Mouse (Mus musculus): ENCODE measurements around the gene Abcc10.

The Abcc10 gene

DNA sequence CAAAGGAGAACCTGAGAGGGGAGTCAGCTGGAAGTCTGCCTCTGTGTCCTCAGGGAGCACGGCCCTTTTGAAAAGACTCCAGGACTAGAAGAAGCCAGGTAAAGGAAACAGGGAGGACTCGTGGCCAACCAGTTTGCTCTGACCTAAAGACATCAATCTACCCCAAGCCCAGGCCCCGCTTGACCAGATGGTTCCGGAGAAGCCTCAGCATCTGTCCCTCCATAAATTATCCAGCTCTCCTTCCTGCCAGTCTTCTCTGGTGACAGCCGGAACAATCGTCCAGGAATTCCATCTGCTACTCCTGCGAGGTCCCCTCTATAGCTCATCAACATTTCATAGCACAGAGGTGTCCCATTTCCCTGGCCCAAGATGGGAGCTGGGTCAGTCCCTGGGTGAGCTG is 43.5 kb downstream of the Abcc10 start:
- DNase-seq, result no peak

DNA sequence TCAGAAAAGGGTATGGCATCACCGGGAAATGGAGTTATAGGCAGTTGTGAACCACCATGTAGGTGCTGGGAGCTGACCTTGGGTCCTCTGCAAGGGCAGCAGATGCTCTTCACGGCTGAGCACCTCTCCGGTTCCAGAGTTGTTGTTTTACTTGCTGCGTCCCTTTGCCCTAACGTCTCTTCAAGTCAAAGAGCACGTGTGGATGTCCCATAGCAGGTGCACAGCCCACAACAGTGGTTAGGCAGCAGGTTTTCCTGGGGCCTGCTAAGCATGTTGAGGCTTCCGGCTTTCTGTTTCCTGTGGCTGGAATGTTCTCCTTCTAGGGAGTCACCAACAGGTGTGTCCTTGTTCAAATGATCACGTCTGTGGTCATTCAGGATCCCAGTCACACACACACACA is 44.2 kb downstream of the Abcc10 start:
- no peak for DNase-seq

DNA sequence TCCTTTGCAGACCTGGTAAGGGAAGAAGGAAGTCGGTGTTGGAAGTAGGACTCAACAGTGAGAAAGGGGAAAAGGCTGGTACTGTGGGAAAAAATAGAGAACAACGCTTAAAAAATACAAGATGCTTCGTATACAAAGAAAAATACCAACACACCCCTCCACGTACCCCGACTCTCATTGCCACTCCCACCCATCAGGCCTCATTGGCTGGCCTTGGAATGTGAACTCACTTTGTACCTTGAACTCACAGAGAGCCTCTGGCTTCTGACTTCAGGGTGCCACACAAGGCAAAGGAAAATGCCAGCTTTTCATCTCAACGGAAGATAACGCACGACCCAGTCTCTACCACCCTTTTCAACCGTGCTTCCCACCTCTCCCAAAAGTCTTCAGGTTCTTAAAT is 45.0 kb downstream of the Abcc10 start:
- no peak for DNase-seq

DNA sequence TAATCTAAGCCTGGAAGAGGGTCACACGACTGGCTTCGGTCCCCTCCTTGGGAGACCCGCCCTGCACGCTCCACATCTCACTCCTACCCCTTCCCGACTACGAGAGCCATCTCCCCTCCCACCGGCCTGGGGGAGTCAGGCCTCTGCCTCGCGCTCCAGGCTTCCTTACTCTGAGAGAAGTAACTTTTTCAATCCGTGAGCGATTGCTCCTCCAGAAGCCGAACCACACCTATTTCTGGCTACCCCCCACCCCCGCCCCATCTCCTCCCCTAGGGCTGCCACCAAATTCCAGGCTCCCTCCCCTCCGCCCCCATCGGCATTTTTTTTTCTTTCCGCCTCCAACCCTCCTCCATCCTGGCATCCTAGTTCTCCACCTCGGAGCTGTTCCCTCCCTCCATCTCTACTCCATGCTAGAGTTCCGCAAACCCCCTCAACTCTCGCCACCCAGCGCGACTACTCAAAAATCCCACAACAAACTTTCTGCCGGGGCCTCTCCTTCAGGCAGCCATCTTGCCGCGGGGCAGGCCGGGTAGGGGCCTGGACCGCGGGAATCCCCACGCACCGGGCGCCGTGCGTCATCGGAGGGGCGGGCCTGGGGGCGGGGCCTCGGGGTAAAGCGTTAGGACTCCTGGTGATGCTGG is 45.5 kb downstream of the Abcc10 start, which contains the start of gene Tjap1:
Tjap1 (minus strand) TSS at position 544 of the 641 bp plus-strand sequence.
- peak; percentile 86 to 89 for DNase-seq

DNA sequence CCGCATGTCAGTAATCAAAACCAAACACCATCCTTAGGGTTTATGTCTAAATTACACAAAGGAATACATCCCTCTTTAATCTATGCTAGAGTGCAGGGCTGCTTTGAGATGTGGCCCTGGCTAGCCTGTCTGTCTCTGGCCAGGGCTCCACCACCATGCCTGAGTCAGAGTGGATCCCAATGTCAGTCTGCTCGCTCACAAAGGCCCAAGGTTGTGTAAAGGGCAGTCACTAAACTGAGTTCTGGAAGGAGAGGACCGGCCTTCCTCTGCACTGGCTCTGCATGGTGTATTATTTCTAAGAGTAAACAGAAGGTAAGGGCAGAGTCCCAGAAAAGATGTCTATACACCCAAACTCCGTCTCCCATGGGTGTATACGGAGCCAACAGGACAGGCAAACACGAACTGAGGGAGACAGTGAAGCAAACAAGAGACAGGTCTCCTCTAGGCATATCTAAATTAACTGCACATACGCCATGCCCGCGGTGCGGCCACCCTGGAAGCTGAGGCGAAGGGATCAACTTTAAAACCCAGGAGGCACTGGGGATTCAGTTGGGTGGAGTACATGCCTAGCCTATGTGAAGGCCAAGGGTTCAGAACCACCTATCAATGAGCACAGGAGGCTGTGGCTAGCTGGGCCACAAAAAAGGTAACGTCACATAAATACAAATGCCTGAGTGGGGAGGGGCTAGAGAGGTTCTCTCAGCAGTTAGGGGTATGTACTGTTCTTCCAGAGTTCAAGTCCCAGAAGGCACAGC is 50.0 kb downstream of the Abcc10 start:
- DNase-seq, result no peak

DNA sequence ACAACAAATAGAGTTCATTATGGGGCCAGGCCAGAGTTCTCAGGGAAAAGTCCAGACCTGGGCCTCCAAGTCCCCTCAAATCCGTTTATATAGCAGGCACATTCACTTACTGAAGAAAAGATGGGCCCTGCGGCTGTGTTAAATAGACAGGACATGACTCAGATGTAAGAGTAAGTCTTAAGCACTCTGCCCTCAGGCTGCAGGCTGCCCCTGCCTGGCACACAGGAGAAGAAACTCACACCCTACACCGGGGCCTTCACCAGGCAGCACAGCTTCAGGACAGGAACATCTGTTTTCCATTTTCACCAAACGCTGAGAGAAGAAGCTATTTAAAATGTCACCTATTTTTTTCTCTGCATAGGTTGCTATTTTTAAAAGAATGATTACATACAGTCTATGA is 50.6 kb downstream of the Abcc10 start:
- no peak for DNase-seq

DNA sequence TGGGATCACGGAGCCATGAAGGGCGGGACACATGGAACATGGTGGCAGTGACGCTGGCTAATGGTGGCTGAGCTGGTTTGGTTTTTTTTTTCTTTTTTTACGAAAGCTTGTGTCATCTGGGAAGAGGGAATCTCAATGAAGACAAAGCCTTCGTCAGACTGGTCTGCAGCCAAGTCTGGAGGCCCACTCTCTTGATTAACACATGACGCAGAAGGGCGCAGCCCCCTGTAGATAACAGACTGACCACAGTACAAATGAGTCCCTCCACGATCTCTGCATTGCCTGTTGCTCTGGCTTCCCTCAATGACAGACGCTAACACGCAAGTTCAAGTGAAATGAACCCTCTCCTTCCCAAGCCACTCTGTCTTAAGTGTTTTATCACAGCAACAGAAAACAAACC is 52.6 kb downstream of the Abcc10 start:
- no peak for DNase-seq

DNA sequence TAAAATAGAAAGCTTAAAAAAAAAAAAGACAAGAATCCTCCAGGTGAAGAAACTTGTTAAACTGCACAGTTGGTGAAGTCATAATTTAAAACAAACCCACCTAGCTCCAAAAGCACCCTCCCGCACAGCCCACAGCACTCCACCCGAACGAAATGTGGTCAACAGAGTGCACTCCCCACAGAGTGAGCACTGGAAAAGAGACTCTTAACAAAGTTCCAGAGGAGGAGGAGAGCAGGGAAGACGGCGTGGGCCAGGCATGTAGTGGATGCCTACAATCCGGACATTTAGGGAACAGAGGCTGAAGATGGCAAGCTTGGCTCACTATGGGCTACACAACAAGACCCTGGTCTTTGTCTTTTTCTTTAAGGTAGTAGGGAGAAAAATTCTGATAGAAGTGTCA is 53.1 kb downstream of the Abcc10 start:
- DNase-seq, result no peak

DNA sequence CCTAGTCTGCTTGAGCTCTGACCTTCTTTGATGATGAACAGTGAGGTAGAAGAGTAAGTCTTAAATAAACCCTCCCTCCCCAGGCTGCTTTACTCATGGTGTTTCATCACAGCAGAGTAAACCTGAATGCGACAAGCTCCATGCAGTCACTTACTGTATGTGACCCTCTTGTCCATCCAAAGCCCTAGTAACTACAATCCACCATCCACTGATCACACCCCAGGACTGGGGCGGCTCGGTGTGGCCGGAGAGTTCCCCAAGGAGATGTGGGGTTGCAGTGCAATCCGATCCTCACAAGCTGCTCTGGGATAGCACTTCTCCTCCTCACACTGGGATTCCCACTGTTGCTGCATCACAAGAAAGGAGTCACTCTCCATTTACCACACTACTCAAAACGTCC is 53.7 kb downstream of the Abcc10 start:
- DNase-seq, result no peak

DNA sequence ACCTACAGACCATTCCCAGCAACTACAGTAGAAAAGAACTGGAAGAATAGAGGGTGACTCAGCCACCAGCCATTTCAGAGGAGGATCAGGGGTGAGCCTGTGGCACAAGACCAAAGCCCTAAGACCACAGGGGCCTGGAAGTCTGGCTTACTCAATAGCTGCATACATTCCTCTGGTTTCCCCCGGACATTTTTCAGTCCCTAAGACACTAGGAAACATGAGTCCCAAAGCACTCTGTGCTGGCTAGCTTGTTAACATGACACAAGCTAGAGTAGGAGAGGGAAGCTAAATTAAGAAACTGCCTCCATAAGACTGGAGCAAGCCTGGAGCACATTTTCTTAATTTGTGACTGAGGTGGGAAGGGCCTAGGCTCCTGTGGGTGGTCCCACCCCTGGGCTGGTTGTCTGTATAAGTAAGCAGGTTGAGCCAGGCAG is 54.3 kb downstream of the Abcc10 start:
- no peak for DNase-seq

DNA sequence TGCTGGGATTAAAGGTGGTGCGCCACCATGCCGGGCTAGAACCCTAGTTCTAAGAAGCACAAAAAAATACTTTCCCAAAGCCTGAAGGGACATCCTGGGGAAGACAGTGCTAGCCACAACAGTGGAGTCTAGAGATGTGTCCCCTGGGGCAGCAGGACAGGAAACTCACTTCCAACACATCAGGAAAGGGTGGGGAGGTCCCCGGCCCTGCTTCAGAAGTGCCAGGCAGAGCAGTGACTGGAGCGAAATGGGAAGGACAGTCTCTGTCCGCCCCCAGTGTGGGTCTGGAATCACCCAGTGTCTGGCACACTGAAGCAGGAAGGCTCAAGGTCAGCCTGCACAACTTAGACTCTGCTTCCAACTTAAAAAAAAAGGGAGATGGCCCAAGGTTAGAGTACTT is 55.5 kb downstream of the Abcc10 start:
- no peak for DNase-seq

DNA sequence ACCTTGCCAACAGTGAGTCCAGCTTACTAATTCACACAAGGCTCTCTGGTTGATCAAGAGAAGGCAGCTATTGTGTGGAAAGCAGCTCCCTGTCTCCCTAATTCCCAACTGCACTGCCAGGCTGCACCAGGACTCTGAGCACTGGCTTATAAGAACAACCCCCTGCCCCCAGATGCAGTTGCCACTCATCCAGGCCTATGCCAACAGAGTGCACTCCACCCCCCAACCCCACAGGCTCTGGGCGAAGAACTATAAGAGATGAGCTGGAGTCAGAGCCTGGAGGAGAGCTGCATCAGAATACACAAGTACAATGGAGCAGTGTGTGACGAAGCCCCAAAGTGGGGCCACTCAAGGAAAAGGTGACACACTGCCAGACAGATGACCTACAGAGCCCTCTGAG is 56.1 kb downstream of the Abcc10 start:
- DNase-seq, result no peak

DNA sequence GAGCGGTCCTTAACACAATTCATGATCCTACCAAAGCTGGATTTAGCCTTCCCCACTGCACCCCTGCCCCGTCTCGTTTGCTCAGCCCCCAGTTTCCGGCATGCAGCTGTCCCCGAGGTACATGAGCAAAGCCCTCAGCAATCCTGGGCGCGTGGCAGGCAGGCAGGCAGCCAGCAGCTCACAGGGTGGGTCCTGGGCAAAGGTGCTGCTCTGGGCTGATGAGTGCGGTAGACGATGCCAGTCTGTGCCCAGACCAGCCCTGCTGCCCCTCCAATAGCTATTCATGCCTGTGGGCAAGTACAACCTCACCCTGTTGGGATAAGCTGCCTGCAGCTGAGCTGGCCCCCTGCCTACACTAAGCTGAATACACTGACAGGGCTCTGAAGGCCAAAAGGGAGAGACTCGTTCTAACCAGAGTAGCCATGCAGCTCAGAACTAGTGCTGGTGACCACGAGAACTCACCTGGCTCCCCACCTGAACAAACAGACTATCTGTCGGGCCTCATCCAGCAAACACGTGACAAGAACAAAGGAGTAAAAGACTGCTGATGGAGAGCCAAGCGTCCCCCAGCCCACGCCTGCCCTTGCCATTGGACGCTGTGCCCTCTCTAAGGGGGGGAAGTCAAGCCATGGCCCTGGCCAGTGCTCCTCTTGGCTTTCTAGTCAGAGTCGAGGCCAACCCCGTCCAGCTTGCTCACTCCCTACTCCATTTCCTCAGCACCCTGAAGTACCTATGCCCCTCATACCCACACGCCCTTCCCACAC is 58.2 kb downstream of the Abcc10 start:
- DNase-seq, result no peak

DNA sequence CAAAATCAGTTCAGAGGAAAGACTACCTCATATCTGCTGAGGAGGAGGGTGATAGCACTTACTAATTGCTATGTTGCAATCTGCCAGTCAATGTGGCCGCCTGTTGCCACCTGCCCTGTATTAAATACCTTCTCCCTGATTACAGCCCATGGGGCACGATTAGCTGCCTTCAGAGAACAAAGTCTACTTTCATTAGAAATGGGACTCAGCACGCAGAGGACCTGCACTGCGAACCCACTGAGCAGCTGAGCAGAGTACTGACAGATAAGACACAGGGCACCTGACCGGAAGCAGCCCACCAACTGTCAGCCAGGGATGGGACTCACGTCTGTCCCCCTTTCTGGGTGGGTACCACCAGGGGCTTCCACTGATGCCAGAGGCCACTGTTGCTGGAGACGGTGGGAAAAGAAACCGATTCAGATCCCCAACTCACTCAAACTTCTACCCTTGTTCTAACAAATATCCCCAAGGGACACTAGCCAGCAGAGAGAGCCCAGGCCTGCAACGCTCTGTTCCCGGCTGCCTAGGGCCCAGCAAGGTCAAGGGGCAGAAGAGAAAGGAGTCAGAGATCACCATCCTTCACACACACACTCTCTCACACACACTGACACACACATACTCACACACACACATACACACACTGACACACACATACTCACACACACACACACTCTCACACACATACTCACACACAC is 60.0 kb downstream of the Abcc10 start:
- no peak for DNase-seq

DNA sequence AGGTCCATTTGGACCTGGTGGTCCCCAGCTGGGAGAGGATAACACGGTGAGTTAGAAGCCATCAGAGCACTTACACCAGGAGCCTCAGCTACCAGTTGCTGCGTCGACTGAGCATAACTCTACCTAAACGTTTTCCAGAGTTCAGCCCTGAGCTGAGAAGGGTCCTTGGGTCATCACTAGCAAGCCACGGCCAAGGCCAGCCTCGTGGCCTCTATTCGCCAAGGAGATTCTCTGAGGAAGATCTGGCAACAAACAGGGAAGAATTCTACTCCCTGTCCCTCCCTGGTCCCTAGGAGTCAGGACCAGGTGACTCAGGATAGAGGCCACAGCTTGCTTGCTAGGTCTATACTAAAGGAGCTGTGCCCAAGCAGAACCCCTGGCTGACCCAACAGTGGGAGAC is 60.6 kb downstream of the Abcc10 start:
- no peak for DNase-seq

DNA sequence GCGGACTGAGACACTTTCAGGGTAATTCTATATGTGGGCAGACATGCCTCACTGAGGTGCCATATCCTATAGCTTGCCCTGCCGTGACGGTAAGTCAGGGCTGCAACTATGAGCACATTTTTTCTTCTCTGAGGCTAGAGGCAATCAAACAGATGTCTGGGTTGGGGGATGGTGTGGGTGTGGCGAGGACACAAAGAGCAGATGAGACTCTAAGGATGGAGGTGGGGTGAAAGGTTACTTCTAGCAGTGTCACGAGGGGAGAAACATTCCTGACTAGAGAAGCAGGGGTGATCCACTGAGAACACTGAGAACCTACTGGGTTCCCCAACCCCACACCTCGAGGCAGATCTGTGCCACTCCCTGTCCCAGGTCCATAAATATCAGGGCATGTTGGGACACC is 61.2 kb downstream of the Abcc10 start:
- DNase-seq, result no peak

DNA sequence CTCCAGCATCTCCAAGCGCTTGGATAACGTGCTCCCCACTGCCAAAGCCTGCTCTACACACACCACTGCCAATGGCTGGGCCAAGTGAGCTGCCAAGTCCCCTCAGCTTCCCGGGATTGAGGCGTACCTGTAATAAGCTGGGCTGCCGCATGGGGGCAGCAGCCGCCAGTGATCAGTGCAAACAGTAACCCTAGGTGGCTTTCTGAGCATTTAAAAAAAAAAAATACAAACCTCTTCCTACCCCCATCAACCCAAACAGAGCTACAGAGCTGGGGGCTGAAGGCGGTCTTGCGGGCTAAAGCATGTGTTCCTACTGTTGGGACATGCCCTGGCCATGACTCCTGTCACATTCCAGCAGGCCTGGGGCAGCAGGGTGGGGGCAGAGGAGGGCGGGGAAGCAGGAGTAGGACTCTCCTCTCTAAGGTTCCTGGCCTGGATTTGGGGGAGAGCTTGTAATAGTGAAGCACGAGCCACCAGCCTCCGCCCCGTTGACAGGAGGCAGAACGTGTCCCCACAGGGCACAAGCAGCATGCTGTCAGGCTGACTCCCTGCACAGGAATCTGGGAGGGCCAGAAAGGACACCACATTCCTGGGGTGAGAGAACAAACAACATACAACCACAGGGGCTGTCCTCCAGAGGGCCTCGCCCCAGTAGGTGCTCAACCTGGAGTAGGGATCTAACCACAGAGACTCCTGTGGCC is 62.1 kb downstream of the Abcc10 start:
- DNase-seq, result peak; percentile 81 to 89

DNA sequence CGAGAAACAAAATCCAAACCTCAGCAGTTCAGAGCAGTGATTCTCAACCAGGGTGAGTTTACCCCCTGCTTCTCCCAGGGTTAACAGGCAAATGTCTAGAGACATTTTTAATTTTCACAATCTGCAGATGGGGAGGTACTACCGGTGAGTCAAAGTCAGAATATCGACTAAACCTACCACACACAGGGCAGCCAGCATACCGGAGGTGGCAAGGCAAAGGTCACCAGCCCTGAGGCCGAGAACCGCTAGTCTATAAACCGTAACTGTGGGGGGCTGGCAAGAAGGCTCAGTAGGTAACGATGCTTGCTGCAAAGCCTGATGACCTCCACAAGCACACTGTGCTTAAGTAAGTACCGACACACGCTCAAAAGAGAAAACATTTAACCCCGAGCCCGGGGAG is 62.6 kb downstream of the Abcc10 start:
- no peak for DNase-seq

DNA sequence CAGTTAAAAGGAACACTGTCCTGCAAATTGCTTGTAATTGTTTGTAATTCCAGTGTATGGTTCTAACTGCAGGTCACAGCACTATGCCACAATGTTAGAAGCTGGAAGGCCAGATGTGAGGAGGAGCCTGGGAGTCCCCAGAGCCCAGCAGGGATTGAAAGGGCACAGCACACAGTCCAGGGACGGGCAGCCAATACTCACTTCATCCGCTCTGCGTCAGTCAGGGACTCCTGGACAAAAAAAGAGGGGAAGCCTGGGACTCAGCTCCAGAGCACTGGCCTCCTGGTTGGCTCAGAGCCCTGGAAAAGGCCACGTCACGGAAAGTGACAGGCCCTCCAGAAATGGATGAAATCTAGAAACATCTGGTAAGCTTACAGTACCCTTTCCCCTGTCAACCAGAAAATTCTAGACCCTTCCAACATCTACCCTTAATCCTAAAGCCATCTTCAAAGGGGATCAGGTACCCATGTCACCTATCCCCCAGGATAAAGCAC is 65.9 kb downstream of the Abcc10 start:
- DNase-seq, result no peak

DNA sequence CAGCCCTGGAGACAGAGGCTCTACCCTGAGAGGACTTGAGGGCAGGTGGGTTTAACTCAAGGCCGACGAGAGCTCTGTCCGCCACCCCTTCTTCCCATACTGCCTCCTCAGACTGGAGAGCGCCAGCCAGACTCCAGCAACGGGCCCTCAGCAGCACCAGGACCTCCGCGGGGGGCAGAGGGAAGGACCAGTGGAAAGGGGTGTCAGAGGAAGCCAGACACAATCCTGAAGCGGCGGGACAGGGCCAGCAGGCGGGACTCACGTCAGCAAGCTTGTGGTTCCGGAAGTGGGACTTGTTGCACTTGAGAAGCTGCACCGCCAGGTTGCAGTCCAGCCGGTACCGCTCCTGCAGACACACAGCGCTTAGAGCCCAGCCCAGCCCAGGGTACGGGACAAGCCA is 68.5 kb downstream of the Abcc10 start:
- DNase-seq, result no peak

DNA sequence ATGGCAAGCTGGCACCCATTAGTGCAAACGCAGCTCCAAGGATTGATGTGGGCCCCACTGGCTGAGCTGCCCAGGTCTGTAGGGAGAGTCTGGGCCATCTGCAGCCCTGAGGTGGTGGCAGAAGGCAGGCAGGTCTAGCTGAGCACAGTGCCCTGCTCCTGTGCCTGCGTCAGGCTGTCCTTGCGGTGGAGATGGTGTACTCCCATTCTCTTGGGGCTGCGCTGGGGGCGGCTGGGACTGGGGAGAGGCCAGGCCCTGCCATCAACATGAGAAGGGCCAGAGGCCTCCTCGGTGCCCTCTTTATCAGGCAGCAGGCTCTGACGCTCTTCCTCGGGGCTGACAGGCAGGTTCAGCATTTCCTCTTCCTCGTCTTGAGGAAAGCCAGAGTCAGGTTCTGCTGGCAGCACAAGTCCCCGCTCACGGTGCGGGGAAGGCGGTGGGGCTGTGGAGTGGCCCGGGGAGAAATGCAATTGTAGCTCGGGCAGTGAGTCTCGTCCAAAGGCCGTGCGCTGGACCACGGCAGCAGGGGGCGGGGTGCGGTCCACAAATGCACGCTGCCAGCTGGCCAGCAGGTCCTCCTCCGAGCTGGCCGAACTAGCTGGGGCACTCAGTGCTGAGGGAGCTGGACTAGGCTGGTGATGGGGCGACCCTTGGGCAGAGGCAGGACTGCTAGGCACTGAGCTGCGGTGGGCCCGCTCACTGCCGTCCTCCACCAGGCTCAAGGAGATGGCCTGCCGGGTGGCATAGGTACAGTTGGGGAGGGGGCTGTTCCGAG is 69.7 kb downstream of the Abcc10 start:
- DNase-seq, result no peak

DNA sequence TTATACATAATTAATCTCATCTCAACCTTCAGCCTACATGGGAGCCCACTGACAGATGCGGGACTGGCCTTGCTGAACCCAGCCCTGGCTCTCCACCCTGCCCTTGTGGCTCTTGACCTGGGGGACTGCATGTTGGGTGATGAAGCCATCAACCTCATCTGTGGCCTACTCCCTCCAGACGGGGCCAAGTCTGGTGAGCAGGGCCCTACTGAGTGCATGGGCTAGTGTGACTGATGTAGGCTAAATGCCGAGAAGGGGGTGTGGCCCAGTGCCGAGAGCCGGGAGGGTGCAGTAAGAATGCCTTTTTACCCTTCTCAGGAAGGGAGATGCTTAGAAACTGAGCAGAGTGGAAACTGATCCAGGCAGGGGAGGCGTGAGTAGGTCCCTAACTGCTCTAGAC is 73.0 kb downstream of the Abcc10 start:
- no peak for DNase-seq
